Mouse (Mus musculus) liver, embryonic 12.5 days (tissue): ENCODE results near the gene Mtmr10. TPM values are rescaled to one million over a fixed set of nuclear protein-coding genes. Genes with fewer than 3 reads are reported as not detected.

Experiments used
- ATAC-seq: fragments of 200-750 bp; cut with Nextera tagmentation; 2 replicates; pipeline ENCODE4 v1.8.0; 2017; ENCODE audit warnings: moderate number of reproducible peaks, mild to moderate bottlenecking, moderate library complexity
- H3K27ac ChIP-seq: fragments of 300-500 bp; sonication (generic); 2 replicates; pipeline ENCODE4 v1.5.1; 2016; ENCODE audit warnings: mild to moderate bottlenecking
- H3K27me3 ChIP-seq: fragments of 300-500 bp; sonication (generic); replicated peaks from 2 replicates; pipeline ENCODE4 v1.6.1; 2016; ENCODE audit warnings: mild to moderate bottlenecking, moderate library complexity
- H3K36me3 ChIP-seq: fragments of 300-500 bp; sonication (generic); 2 replicates; pipeline ENCODE4 v1.6.1; 2016; ENCODE audit warnings: mild to moderate bottlenecking, moderate library complexity
- H3K4me1 ChIP-seq: fragments of 300-500 bp; sonication (generic); 2 replicates; pipeline ENCODE4 v1.6.1; 2016
- H3K4me2 ChIP-seq: fragments of 300-500 bp; sonication (generic); 2 replicates; pipeline ENCODE4 v1.6.1; 2016; ENCODE audit warnings: mild to moderate bottlenecking, moderate library complexity
- H3K4me3 ChIP-seq: fragments of 300-500 bp; sonication (generic); 2 replicates; pipeline ENCODE4 v1.5.1; 2016; ENCODE audit warnings: mild to moderate bottlenecking, moderate library complexity
- H3K9ac ChIP-seq: fragments of 300-500 bp; sonication (generic); 2 replicates; pipeline ENCODE4 v1.6.1; 2016; ENCODE audit warnings: mild to moderate bottlenecking, moderate library complexity
- H3K9me3 ChIP-seq: fragments of 300-500 bp; sonication (generic); replicated peaks from 2 replicates; pipeline ENCODE4 v1.6.1; 2016; ENCODE audit warnings: mild to moderate bottlenecking, moderate library complexity
- WGBS: fragments of 180-500 bp; shearing (Covaris S2); methylation state at CpG from one replicate; pipeline ENCODE4 v1.1.7; 2016; ENCODE audit not compliant: insufficient replicate concordance; 5-methylcytosine and 5-hydroxymethylcytosine counted together
- polyA plus RNA-seq: library from polyadenylated mRNA; unstranded; fragments of >200 nt; fragmentation: Nextera tagmentation; extraction: Ambion mirVana; gene quantifications from 2 replicates; pipeline ENCODE4 v1.2.1, GENCODE M21; 2016

Gene Mtmr10
- 3.6 and 4.1 TPM in 2 replicates for polyA plus RNA-seq

- no peaks in the 10 kb centered on the region for H3K9me3 ChIP-seq
- peak within 1 kb of the TSS; percentile 76 for H3K27ac ChIP-seq
- WGBS: 0% methylated on average over 77 of the region's 77 CpGs
- no peaks in the 10 kb centered on the region; the same call in 1 of the 2 replicates for H3K27me3 ChIP-seq
- 0 out of 2 replicates have a peak, but pooled peaks cover 4% of the 10 kb centered on the region for H3K36me3 ChIP-seq
- H3K4me2 ChIP-seq: peak within 1 kb of the TSS; percentile 93
- peak within 1 kb of the TSS; percentile 80 for H3K4me3 ChIP-seq
- peak; percentile 99 for ATAC-seq
- peaks cover 26% of the 10 kb centered on the region for H3K4me1 ChIP-seq
- peak within 1 kb of the TSS; percentile 78 for H3K9ac ChIP-seq
These were observed at the start of gene Mtmr10 for GRCm38 (mm10) chr7:64287414-64288091. Gene Mtmr10 (plus strand): TSS chr7:64287653.

- H3K4me2 ChIP-seq: no peak overlapping the region
- 69% methylated on average over 8 of the region's 8 CpGs for WGBS
- no peak for ATAC-seq
- H3K9me3 ChIP-seq: no peaks in the 10 kb centered on the region
- H3K9ac ChIP-seq: no peak overlapping the region
- H3K36me3 ChIP-seq: no peaks in the 10 kb centered on the region
- H3K27me3 ChIP-seq: no peaks in the 10 kb centered on the region
- no peak overlapping the region for H3K27ac ChIP-seq
- H3K4me3 ChIP-seq: no peak overlapping the region
- H3K4me1 ChIP-seq: no peaks in the 10 kb centered on the region
These were observed 49.7 kb upstream of the Mtmr10 start for GRCm38 (mm10) chr7:64237747-64238146.

- no peak for ATAC-seq
These were observed 48.9 kb upstream of the Mtmr10 start for GRCm38 (mm10) chr7:64238410-64239086.

GRCm38 (mm10) chr7:64239138-64239805, 48.2 kb upstream of the Mtmr10 start:
- Histone ChIP-seq H3K9me3 (no peaks in the 10 kb centered on the region), H3K36me3 (no peaks in the 10 kb centered on the region), H3K4me3 (no peak overlapping the region), H3K27me3 (no peaks in the 10 kb centered on the region), H3K4me2 (no peak overlapping the region), H3K27ac (no peak overlapping the region), H3K9ac (no peak overlapping the region), H3K4me1 (no peaks in the 10 kb centered on the region)
- ATAC-seq: no peak
- 65% methylated on average over 9 of the region's 9 CpGs for WGBS

More at GRCm38 (mm10) chr7:64238410-64239086, 48.9 kb upstream of the Mtmr10 start:
- 70% methylated on average over 7 of the region's 7 CpGs for WGBS
- no peak overlapping the region for H3K27ac ChIP-seq
- H3K4me2 ChIP-seq: no peak overlapping the region
- H3K9ac ChIP-seq: no peak overlapping the region
- H3K36me3 ChIP-seq: no peaks in the 10 kb centered on the region
- no peaks in the 10 kb centered on the region for H3K27me3 ChIP-seq
- H3K4me1 ChIP-seq: no peaks in the 10 kb centered on the region
- H3K4me3 ChIP-seq: no peak overlapping the region
- H3K9me3 ChIP-seq: no peaks in the 10 kb centered on the region

- no peak overlapping the region for H3K9ac ChIP-seq
- H3K4me2 ChIP-seq: no peak overlapping the region
- 70% methylated on average over 4 of the region's 4 CpGs for WGBS
- no peak for ATAC-seq
- H3K4me3 ChIP-seq: no peak overlapping the region
- H3K36me3 ChIP-seq: no peaks in the 10 kb centered on the region
- H3K4me1 ChIP-seq: no peaks in the 10 kb centered on the region
- no peaks in the 10 kb centered on the region for H3K27me3 ChIP-seq
- no peak overlapping the region for H3K27ac ChIP-seq
- H3K9me3 ChIP-seq: no peaks in the 10 kb centered on the region
These were observed 47.6 kb upstream of the Mtmr10 start for GRCm38 (mm10) chr7:64239806-64240315.

- H3K9me3 ChIP-seq: no peaks in the 10 kb centered on the region
- H3K4me1 ChIP-seq: no peaks in the 10 kb centered on the region
- ATAC-seq: no peak
- no peak overlapping the region for H3K9ac ChIP-seq
- no peaks in the 10 kb centered on the region for H3K27me3 ChIP-seq
- H3K36me3 ChIP-seq: no peaks in the 10 kb centered on the region
- 47% methylated on average over 4 of the region's 4 CpGs for WGBS
- H3K4me2 ChIP-seq: no peak overlapping the region
- no peak overlapping the region for H3K4me3 ChIP-seq
- H3K27ac ChIP-seq: no peak overlapping the region
These were observed 45.0 kb upstream of the Mtmr10 start for GRCm38 (mm10) chr7:64242424-64242823.

GRCm38 (mm10) chr7:64244371-64244770, 43.1 kb upstream of the Mtmr10 start:
- no peaks in the 10 kb centered on the region for H3K36me3 ChIP-seq
- H3K4me2 ChIP-seq: no peak overlapping the region
- H3K27ac ChIP-seq: no peak overlapping the region
- H3K4me3 ChIP-seq: no peak overlapping the region
- WGBS: 75% methylated on average over 6 of the region's 6 CpGs
- no peaks in the 10 kb centered on the region for H3K4me1 ChIP-seq
- H3K9me3 ChIP-seq: no peaks in the 10 kb centered on the region
- H3K27me3 ChIP-seq: no peaks in the 10 kb centered on the region
- H3K9ac ChIP-seq: no peak overlapping the region
- no peak for ATAC-seq

- no peak for ATAC-seq
- WGBS: 77% methylated on average over 4 of the region's 4 CpGs
- H3K9ac ChIP-seq: no peak overlapping the region
These were observed 40.7 kb upstream of the Mtmr10 start for GRCm38 (mm10) chr7:64246713-64247112.

GRCm38 (mm10) chr7:64248352-64248751, 39.1 kb upstream of the Mtmr10 start:
- Histone ChIP-seq H3K27ac (no peak overlapping the region), H3K36me3 (no peaks in the 10 kb centered on the region), H3K4me3 (no peak overlapping the region), H3K9ac (no peak overlapping the region), H3K4me1 (no peaks in the 10 kb centered on the region), H3K9me3 (no peaks in the 10 kb centered on the region), H3K4me2 (no peak overlapping the region), H3K27me3 (no peaks in the 10 kb centered on the region)
- no peak for ATAC-seq
- 62% methylated on average over 1 of the region's 1 CpGs for WGBS

More at GRCm38 (mm10) chr7:64246713-64247112, 40.7 kb upstream of the Mtmr10 start:
- no peaks in the 10 kb centered on the region for H3K9me3 ChIP-seq
- H3K27me3 ChIP-seq: no peaks in the 10 kb centered on the region
- no peak overlapping the region for H3K4me2 ChIP-seq
- H3K27ac ChIP-seq: no peak overlapping the region
- no peak overlapping the region for H3K4me3 ChIP-seq
- no peaks in the 10 kb centered on the region for H3K4me1 ChIP-seq
- H3K36me3 ChIP-seq: no peaks in the 10 kb centered on the region

- no peak overlapping the region for H3K9ac ChIP-seq
- no peaks in the 10 kb centered on the region for H3K36me3 ChIP-seq
- H3K27me3 ChIP-seq: no peaks in the 10 kb centered on the region
- H3K4me1 ChIP-seq: no peaks in the 10 kb centered on the region
- H3K9me3 ChIP-seq: no peaks in the 10 kb centered on the region
- no peak overlapping the region for H3K27ac ChIP-seq
- 23% methylated on average over 4 of the region's 4 CpGs for WGBS
- no peak for ATAC-seq
- no peak overlapping the region for H3K4me3 ChIP-seq
- H3K4me2 ChIP-seq: no peak overlapping the region
These were observed 37.7 kb upstream of the Mtmr10 start for GRCm38 (mm10) chr7:64249715-64250114.

- 72% methylated on average over 7 of the region's 7 CpGs for WGBS
- no peak overlapping the region for H3K27ac ChIP-seq
- H3K4me3 ChIP-seq: no peak overlapping the region
- no peaks in the 10 kb centered on the region for H3K9me3 ChIP-seq
- no peak for ATAC-seq
- no peak overlapping the region for H3K4me2 ChIP-seq
- H3K36me3 ChIP-seq: no peaks in the 10 kb centered on the region
- no peaks in the 10 kb centered on the region for H3K27me3 ChIP-seq
- H3K4me1 ChIP-seq: no peaks in the 10 kb centered on the region
- no peak overlapping the region for H3K9ac ChIP-seq
These were observed 37.0 kb upstream of the Mtmr10 start for GRCm38 (mm10) chr7:64250417-64250816.

GRCm38 (mm10) chr7:64253736-64254135, 33.7 kb upstream of the Mtmr10 start:
- H3K4me3 ChIP-seq: no peak overlapping the region
- no peak overlapping the region for H3K27ac ChIP-seq
- 68% methylated on average over 3 of the region's 3 CpGs for WGBS
- H3K9ac ChIP-seq: no peak overlapping the region
- H3K27me3 ChIP-seq: no peaks in the 10 kb centered on the region
- no peak for ATAC-seq
- no peaks in the 10 kb centered on the region for H3K4me1 ChIP-seq
- no peaks in the 10 kb centered on the region for H3K9me3 ChIP-seq
- no peaks in the 10 kb centered on the region for H3K36me3 ChIP-seq
- H3K4me2 ChIP-seq: no peak overlapping the region
